Mouse (Mus musculus) kidney, embryonic 15.5 days (tissue): ENCODE data around the gene St8sia1. TPM values are rescaled to one million over a fixed set of nuclear protein-coding genes. Genes with fewer than 3 reads are reported as not detected.

ENCODE experiments used
- ATAC-seq: fragments of 200-750 bp; cut with Nextera tagmentation; replicated peaks from 2 replicates; pipeline ENCODE4 v1.8.0; 2017; ENCODE audit warnings: moderate TSS enrichment; ENCODE audit not compliant: low FRiP score
- H3K27ac ChIP-seq: fragments of 300-500 bp; sonication (generic); 2 replicates; pipeline ENCODE4 v1.5.1; 2015; ENCODE audit warnings: mild to moderate bottlenecking, inconsistent platforms
- H3K27me3 ChIP-seq: fragments of 300-500 bp; sonication (generic); 2 replicates; pipeline ENCODE4 v1.6.1; 2015; ENCODE audit warnings: inconsistent platforms
- H3K36me3 ChIP-seq: fragments of 300-500 bp; sonication (generic); 2 replicates; pipeline ENCODE4 v1.6.1; 2015; ENCODE audit warnings: inconsistent platforms
- H3K4me1 ChIP-seq: fragments of 300-500 bp; sonication (generic); 2 replicates; pipeline ENCODE4 v1.6.1; 2015; ENCODE audit warnings: inconsistent platforms
- H3K4me2 ChIP-seq: fragments of 300-500 bp; sonication (generic); 2 replicates; pipeline ENCODE4 v1.6.1; 2015; ENCODE audit warnings: moderate library complexity, mild to moderate bottlenecking, inconsistent platforms
- H3K4me3 ChIP-seq: fragments of 300-500 bp; sonication (generic); replicated peaks from 2 replicates; pipeline ENCODE4 v1.5.1; 2015; ENCODE audit warnings: mild to moderate bottlenecking, inconsistent platforms
- H3K9ac ChIP-seq: fragments of 300-500 bp; sonication (generic); 2 replicates; pipeline ENCODE4 v1.6.1; 2015; ENCODE audit warnings: mild to moderate bottlenecking, inconsistent platforms
- H3K9me3 ChIP-seq: fragments of 300-500 bp; sonication (generic); replicated peaks from 2 replicates; pipeline ENCODE4 v1.6.1; 2016; ENCODE audit warnings: inconsistent platforms
- WGBS: fragments of 180-500 bp; shearing (Covaris S2); methylation state at CpG from one replicate; pipeline ENCODE4 v1.1.7; 2015; ENCODE audit warnings: mixed read lengths; 5-methylcytosine and 5-hydroxymethylcytosine counted together
- polyA plus RNA-seq: library from polyadenylated mRNA; unstranded; fragments of >200 nt; fragmentation: Nextera tagmentation; extraction: Ambion mirVana; gene quantifications from 2 replicates; pipeline ENCODE4 v1.2.1, GENCODE M21; 2015

The St8sia1 gene
- polyA plus RNA-seq, 1 experiment from 2014 or later = 3.1 TPM

- Histone ChIP-seq H3K9me3 (no peaks in the 10 kb centered on the region), H3K4me3 (no peak overlapping the region), H3K4me2 (no peak overlapping the region), H3K27me3 (no peaks in the 10 kb centered on the region), H3K27ac (no peak overlapping the region), H3K36me3 (no peaks in the 10 kb centered on the region), H3K4me1 (no peaks in the 10 kb centered on the region), H3K9ac (no peak overlapping the region)
- ATAC-seq = no peak
- WGBS = 93% methylated on average over 4 of the region's 4 CpGs
Observed at GRCm38 (mm10) chr6:142846855-142847254, 117.4 kb downstream of the St8sia1 start.

- no peak overlapping the region for H3K9ac ChIP-seq
- H3K36me3 ChIP-seq = no peaks in the 10 kb centered on the region
- ATAC-seq = no peak
- H3K27me3 ChIP-seq = no peaks in the 10 kb centered on the region
- H3K4me1 ChIP-seq = no peaks in the 10 kb centered on the region
- no peak overlapping the region for H3K4me3 ChIP-seq
- H3K9me3 ChIP-seq = no peaks in the 10 kb centered on the region
- no peak overlapping the region for H3K4me2 ChIP-seq
- 89% methylated on average over 4 of the region's 4 CpGs for WGBS
- no peak overlapping the region for H3K27ac ChIP-seq
Observed at GRCm38 (mm10) chr6:142845066-142845465, 119.2 kb downstream of the St8sia1 start.

- H3K4me3 ChIP-seq = no peak overlapping the region
- 88% methylated on average over 4 of the region's 4 CpGs for WGBS
- H3K9me3 ChIP-seq = no peaks in the 10 kb centered on the region
- H3K4me2 ChIP-seq = no peak overlapping the region
- no peak for ATAC-seq
- no peak overlapping the region for H3K9ac ChIP-seq
- no peaks in the 10 kb centered on the region for H3K36me3 ChIP-seq
- no peak overlapping the region for H3K27ac ChIP-seq
- no peaks in the 10 kb centered on the region for H3K27me3 ChIP-seq
- H3K4me1 ChIP-seq = no peaks in the 10 kb centered on the region
Observed at GRCm38 (mm10) chr6:142844061-142844460, 120.2 kb downstream of the St8sia1 start.

DNA sequence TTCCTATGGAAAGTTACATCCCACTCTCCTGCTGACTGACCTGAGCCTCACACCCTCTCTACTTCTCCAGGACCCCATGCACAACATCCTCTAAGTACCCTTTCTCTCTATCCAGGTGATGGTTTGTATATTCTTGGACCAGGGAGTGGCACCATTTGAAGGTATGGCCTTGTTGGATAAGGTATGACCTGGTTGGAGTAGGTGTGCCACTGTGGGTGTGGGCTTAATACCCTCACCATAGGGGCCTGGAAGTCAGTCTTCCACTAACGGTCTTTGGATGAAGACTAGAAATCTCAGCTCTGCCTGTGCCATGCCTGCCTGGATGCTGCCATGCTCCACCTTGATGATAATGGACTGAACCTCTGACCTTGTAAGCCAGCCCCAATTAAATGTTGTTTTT, 125.8 kb downstream of the St8sia1 start:
- Histone ChIP-seq H3K27ac (no peak overlapping the region), H3K27me3 (no peaks in the 10 kb centered on the region), H3K9me3 (no peaks in the 10 kb centered on the region), H3K9ac (no peak overlapping the region), H3K36me3 (no peaks in the 10 kb centered on the region), H3K4me3 (no peak overlapping the region), H3K4me1 (no peaks in the 10 kb centered on the region), H3K4me2 (no peak overlapping the region)
- no peak for ATAC-seq
- WGBS = 92% methylated on average over 1 of the region's 1 CpGs

DNA sequence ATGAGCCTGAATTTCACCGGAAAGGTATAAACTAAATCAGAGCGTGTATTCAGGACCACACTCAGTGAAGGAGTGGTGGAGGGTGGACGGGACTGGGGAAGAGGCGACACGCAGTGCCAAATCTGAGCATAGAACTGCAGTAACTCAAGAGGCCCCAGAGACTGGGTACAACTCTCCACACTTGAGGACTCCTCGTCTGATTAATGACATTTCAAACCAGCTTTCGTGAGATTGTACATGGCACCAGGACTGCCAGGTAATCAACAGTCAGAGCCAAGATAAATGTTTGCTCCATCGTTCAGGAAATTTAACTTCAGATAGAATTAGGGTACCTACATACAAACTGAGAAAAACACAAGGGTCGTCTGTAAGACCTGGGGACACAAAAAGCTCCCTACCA, 126.9 kb downstream of the St8sia1 start:
- Histone ChIP-seq H3K4me3 (no peak overlapping the region), H3K4me1 (no peaks in the 10 kb centered on the region), H3K4me2 (no peak overlapping the region), H3K27ac (no peak overlapping the region), H3K36me3 (no peaks in the 10 kb centered on the region), H3K9ac (no peak overlapping the region), H3K9me3 (no peaks in the 10 kb centered on the region), H3K27me3 (no peaks in the 10 kb centered on the region)
- WGBS = 86% methylated on average over 9 of the region's 9 CpGs
- no peak for ATAC-seq

DNA sequence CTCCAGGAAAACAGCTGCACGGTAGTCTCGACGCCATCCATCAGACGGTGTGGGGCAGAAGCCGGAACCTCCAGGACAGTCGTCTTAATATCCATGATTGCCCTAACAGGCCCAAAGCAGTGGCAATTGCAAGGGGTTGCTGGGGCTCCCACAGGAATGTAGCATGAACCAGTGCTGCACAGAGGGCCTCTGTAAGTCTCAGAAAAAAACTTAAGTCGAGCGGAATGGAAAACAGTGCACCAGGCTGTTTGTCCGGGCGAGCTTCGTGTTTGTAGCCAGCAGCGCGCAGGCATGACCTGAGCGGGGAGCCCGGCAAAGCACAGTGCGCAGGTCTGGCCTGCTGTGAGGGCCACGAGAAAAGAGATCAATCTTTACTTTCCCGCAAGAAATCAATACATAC, 128.5 kb downstream of the St8sia1 start:
- H3K36me3 ChIP-seq = no peaks in the 10 kb centered on the region
- no peaks in the 10 kb centered on the region for H3K27me3 ChIP-seq
- no peak overlapping the region for H3K4me3 ChIP-seq
- H3K9me3 ChIP-seq = no peaks in the 10 kb centered on the region
- no peak overlapping the region for H3K4me2 ChIP-seq
- no peak overlapping the region for H3K9ac ChIP-seq
- no peak overlapping the region for H3K27ac ChIP-seq
- peaks cover 4% of the 10 kb centered on the region; the same call in 1 of the 2 replicates for H3K4me1 ChIP-seq
- WGBS = 64% methylated on average over 18 of the region's 18 CpGs
- no peak for ATAC-seq

- WGBS = 75% methylated on average over 4 of the region's 4 CpGs
- ATAC-seq = no peak
- H3K9ac ChIP-seq = no peak overlapping the region
- H3K4me2 ChIP-seq = no peak overlapping the region
- no peaks in the 10 kb centered on the region for H3K36me3 ChIP-seq
- no peaks in the 10 kb centered on the region for H3K27me3 ChIP-seq
- H3K9me3 ChIP-seq = no peaks in the 10 kb centered on the region
- no peak overlapping the region for H3K4me3 ChIP-seq
- peaks cover 4% of the 10 kb centered on the region; the same call in 1 of the 2 replicates for H3K4me1 ChIP-seq
- H3K27ac ChIP-seq = no peak overlapping the region
Observed at GRCm38 (mm10) chr6:142834911-142835310, 129.3 kb downstream of the St8sia1 start.

DNA sequence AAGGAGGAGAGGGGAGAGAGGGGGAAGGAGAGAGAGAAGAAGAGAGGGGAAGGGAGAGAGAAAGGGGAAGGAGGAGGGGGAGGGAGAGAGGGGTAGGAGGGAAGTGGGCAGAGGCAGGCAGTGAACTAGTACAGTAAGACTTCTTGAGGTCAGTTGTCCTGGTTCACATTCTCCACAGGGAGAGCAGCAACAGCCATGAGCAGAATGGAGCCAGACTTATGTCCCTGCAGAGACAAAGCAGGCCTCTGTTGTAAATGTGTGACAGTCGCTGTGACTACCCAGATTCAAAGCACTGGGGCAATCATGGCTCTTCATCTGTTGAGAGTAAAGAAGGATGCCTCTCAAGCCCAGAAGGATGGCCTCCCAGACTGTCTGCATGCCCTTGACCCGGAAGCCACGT, 132.5 kb downstream of the St8sia1 start:
- Histone ChIP-seq H3K9ac (no peak overlapping the region), H3K4me3 (no peak overlapping the region), H3K9me3 (no peaks in the 10 kb centered on the region), H3K4me1 (peaks cover 4% of the 10 kb centered on the region; the same call in 1 of the 2 replicates), H3K27me3 (no peaks in the 10 kb centered on the region), H3K27ac (no peak overlapping the region), H3K4me2 (no peak overlapping the region), H3K36me3 (no peaks in the 10 kb centered on the region)
- ATAC-seq = no peak
- WGBS = 68% methylated on average over 3 of the region's 3 CpGs

DNA sequence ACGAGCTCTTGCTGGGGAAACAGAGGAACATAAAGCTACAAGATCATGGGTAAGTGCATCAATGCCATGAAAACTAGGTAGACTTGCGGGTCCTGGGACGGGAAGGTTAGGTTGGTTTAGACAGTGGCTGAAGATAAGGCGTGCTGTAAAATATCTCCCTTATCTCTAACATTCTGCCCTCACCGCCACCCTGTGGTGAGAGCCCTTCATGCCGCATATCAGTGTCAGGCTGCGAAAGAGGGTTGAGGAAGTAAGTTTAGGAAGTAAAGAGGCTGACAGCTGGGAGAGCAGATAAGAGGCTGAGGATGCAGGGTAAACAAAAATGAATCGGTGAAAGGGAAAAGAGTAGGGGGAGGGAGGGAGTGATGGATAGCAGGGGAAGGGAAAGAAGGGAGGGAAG, 133.0 kb downstream of the St8sia1 start:
- no peak for ATAC-seq
- 37% methylated on average over 8 of the region's 8 CpGs for WGBS

GRCm38 (mm10) chr6:142830221-142830620, 134.0 kb downstream of the St8sia1 start:
- no peak overlapping the region for H3K27ac ChIP-seq
- no peak for ATAC-seq
- H3K4me1 ChIP-seq = peaks cover 4% of the 10 kb centered on the region; the same call in 1 of the 2 replicates
- WGBS = 95% methylated on average over 3 of the region's 3 CpGs
- no peak overlapping the region for H3K4me2 ChIP-seq
- no peaks in the 10 kb centered on the region for H3K36me3 ChIP-seq
- H3K4me3 ChIP-seq = no peak overlapping the region
- no peaks in the 10 kb centered on the region for H3K27me3 ChIP-seq
- no peaks in the 10 kb centered on the region for H3K9me3 ChIP-seq
- H3K9ac ChIP-seq = no peak overlapping the region

More for the DNA sequence above, 133.0 kb downstream of the St8sia1 start:
- peaks cover 4% of the 10 kb centered on the region; the same call in 1 of the 2 replicates for H3K4me1 ChIP-seq
- H3K9me3 ChIP-seq = no peaks in the 10 kb centered on the region
- H3K36me3 ChIP-seq = no peaks in the 10 kb centered on the region
- H3K27ac ChIP-seq = no peak overlapping the region
- H3K9ac ChIP-seq = no peak overlapping the region
- H3K27me3 ChIP-seq = no peaks in the 10 kb centered on the region
- no peak overlapping the region for H3K4me3 ChIP-seq
- H3K4me2 ChIP-seq = no peak overlapping the region

DNA sequence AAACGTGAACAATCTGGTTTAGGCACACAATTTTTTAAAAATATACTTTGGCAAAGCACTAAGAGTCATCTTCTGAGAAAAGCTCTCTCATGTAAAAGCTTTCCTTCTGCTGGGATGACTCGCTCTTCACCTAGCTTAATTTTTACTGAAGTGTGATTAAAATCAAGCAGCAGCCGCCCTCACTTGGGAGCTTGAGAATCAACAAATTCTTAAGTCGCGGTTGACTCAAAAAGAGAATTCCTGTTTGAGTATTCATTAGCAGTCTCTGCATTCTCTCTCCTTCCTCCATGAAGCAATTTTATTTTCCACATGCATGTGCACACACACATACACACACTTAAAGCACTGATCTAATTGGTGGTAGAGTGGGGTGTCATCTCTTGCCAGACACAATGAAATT, 138.8 kb downstream of the St8sia1 start:
- WGBS = 74% methylated on average over 5 of the region's 5 CpGs
- Histone ChIP-seq H3K4me3 (no peak overlapping the region), H3K9ac (no peak overlapping the region), H3K27ac (no peak overlapping the region), H3K4me1 (no peaks in the 10 kb centered on the region), H3K27me3 (no peaks in the 10 kb centered on the region), H3K9me3 (no peaks in the 10 kb centered on the region), H3K36me3 (no peaks in the 10 kb centered on the region), H3K4me2 (no peak overlapping the region)
- ATAC-seq = no peak

DNA sequence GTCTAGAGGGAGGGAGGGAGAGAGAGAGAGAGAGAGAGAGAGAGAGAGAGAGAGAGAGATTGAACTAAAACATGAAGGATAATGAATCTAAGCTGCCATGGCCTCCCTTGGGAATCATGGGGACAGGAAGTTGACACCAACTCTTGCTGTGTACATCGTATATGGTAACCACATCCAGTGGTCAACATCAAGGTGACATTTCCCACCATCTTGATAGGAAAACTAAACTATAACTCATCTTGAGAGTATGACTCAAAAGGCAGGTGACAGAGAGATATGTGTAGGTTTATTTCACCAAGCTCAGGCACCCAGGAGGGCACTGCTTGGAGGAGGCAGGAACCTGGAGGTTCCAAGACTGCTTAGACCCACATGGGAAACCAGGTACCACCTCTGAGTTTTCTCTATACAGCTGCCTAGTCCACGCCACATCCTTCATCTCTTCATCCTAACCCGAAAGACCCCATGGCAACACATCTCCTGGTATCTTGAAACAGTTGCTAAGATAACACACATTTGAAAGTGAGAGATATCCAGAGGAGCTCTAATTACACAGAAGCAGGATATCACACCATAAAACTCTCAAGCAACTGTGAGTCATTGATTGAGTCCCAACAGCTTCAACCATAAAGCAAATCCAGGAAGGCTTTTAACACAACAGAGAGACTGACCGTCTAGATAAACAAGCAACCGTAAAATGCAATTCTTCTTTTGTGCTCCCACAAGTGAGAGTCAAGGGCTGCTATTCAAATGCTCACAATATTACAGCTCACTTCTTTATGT, 141.1 kb downstream of the St8sia1 start:
- no peak overlapping the region for H3K4me2 ChIP-seq
- H3K4me1 ChIP-seq = no peaks in the 10 kb centered on the region
- no peak overlapping the region for H3K4me3 ChIP-seq
- no peak overlapping the region for H3K27ac ChIP-seq
- H3K9ac ChIP-seq = no peak overlapping the region
- ATAC-seq = no peak
- no peaks in the 10 kb centered on the region for H3K36me3 ChIP-seq
- 39% methylated on average over 5 of the region's 5 CpGs for WGBS
- no peaks in the 10 kb centered on the region for H3K27me3 ChIP-seq
- no peaks in the 10 kb centered on the region for H3K9me3 ChIP-seq

- Histone ChIP-seq H3K4me2 (no peak overlapping the region), H3K4me3 (no peak overlapping the region), H3K9me3 (no peaks in the 10 kb centered on the region), H3K36me3 (no peaks in the 10 kb centered on the region), H3K27me3 (no peaks in the 10 kb centered on the region), H3K4me1 (peaks cover 7% of the 10 kb centered on the region; the same call in 1 of the 2 replicates), H3K27ac (no peak overlapping the region), H3K9ac (no peak overlapping the region)
- WGBS = 94% methylated on average over 10 of the region's 10 CpGs
- no peak for ATAC-seq
Observed at GRCm38 (mm10) chr6:142818306-142818705, 145.9 kb downstream of the St8sia1 start.
